Mouse (Mus musculus): Measurements from ENCODE around the gene Pygm. TPM values are rescaled to one million over a fixed set of nuclear protein-coding genes. Genes with fewer than 3 reads are reported as not detected.

Pygm gene
- polyA plus RNA-seq, 1 experiment, result 3.7 TPM

- peak overlapping the region; percentile 65 for H3K27ac ChIP-seq (ENCODE audit: control insufficient read depth, insufficient read depth, low read depth, low read length, poor library complexity)
- no peak for TF ChIP-seq CTCF (IDR thresholded peaks at IDR 0.05; ENCODE audit: control insufficient read depth, insufficient read depth, low read length)
- TF ChIP-seq POLR2A (IDR thresholded peaks at IDR 0.05; ENCODE audit: borderline replicate concordance, control insufficient read depth, low read depth, low read length), result no peak
- peak overlapping the region; percentile 84 for H3K4me3 ChIP-seq (replicated peaks; ENCODE audit: control insufficient read depth, low read depth, low read length)
- WGBS, result 3% methylated on average over 9 of the region's 9 CpGs
- peaks cover 7% of the 10 kb centered on the region for H3K4me1 ChIP-seq (ENCODE audit: control insufficient read depth, insufficient read depth, low read length)
Measured at GRCm38 (mm10) chr19:6401951-6402350, 17.8 kb downstream of the Pygm start.

GRCm38 (mm10) chr19:6403869-6404268, 19.7 kb downstream of the Pygm start:
- TF ChIP-seq POLR2A (IDR thresholded peaks at IDR 0.05; ENCODE audit: borderline replicate concordance, control insufficient read depth, low read depth, low read length) (no peak), CTCF (IDR thresholded peaks at IDR 0.05; ENCODE audit: control insufficient read depth, insufficient read depth, low read length) (no peak)
- Histone ChIP-seq H3K27ac (ENCODE audit: control insufficient read depth, insufficient read depth, low read depth, low read length, poor library complexity) (no peak overlapping the region), H3K4me3 (replicated peaks; ENCODE audit: control insufficient read depth, low read depth, low read length) (no peak overlapping the region), H3K4me1 (ENCODE audit: control insufficient read depth, insufficient read depth, low read length) (peaks cover 4% of the 10 kb centered on the region; the same call in 1 of the 2 replicates)
- 82% methylated on average over 10 of the region's 10 CpGs for WGBS

- WGBS, result 79% methylated on average over 10 of the region's 10 CpGs
- Histone ChIP-seq H3K4me1 (ENCODE audit: control insufficient read depth, insufficient read depth, low read length) (peaks cover 4% of the 10 kb centered on the region; the same call in 1 of the 2 replicates), H3K27ac (ENCODE audit: control insufficient read depth, insufficient read depth, low read depth, low read length, poor library complexity) (no peak overlapping the region), H3K4me3 (replicated peaks; ENCODE audit: control insufficient read depth, low read depth, low read length) (no peak overlapping the region)
- no peak for TF ChIP-seq POLR2A (IDR thresholded peaks at IDR 0.05; ENCODE audit: borderline replicate concordance, control insufficient read depth, low read depth, low read length)
- TF ChIP-seq CTCF (IDR thresholded peaks at IDR 0.05; ENCODE audit: control insufficient read depth, insufficient read depth, low read length), result no peak
Measured at GRCm38 (mm10) chr19:6405433-6405832, 21.2 kb downstream of the Pygm start.

- Histone ChIP-seq H3K4me1 (ENCODE audit: control insufficient read depth, insufficient read depth, low read length) (peaks cover 4% of the 10 kb centered on the region; the same call in 1 of the 2 replicates), H3K27ac (ENCODE audit: control insufficient read depth, insufficient read depth, low read depth, low read length, poor library complexity) (no peak overlapping the region), H3K4me3 (replicated peaks; ENCODE audit: control insufficient read depth, low read depth, low read length) (no peak overlapping the region)
- 88% methylated on average over 8 of the region's 8 CpGs for WGBS
- TF ChIP-seq CTCF (IDR thresholded peaks at IDR 0.05; ENCODE audit: control insufficient read depth, insufficient read depth, low read length) (no peak), POLR2A (IDR thresholded peaks at IDR 0.05; ENCODE audit: borderline replicate concordance, control insufficient read depth, low read depth, low read length) (no peak)
Measured at GRCm38 (mm10) chr19:6407109-6407508, 22.9 kb downstream of the Pygm start.

GRCm38 (mm10) chr19:6407816-6408510, 23.8 kb downstream of the Pygm start:
- no peak overlapping the region for H3K27ac ChIP-seq (ENCODE audit: control insufficient read depth, insufficient read depth, low read depth, low read length, poor library complexity)
- no peak overlapping the region for H3K4me3 ChIP-seq (replicated peaks; ENCODE audit: control insufficient read depth, low read depth, low read length)
- 87% methylated on average over 16 of the region's 16 CpGs for WGBS
- no peaks in the 10 kb centered on the region; the same call in 1 of the 2 replicates for H3K4me1 ChIP-seq (ENCODE audit: control insufficient read depth, insufficient read depth, low read length)
- no peak for TF ChIP-seq POLR2A (IDR thresholded peaks at IDR 0.05; ENCODE audit: borderline replicate concordance, control insufficient read depth, low read depth, low read length)
- TF ChIP-seq CTCF (IDR thresholded peaks at IDR 0.05; ENCODE audit: control insufficient read depth, insufficient read depth, low read length), result no peak

- TF ChIP-seq CTCF (IDR thresholded peaks at IDR 0.05; ENCODE audit: control insufficient read depth, insufficient read depth, low read length), result no peak
- TF ChIP-seq POLR2A (IDR thresholded peaks at IDR 0.05; ENCODE audit: borderline replicate concordance, control insufficient read depth, low read depth, low read length), result no peak
- Histone ChIP-seq H3K4me3 (replicated peaks; ENCODE audit: control insufficient read depth, low read depth, low read length) (no peak overlapping the region), H3K27ac (ENCODE audit: control insufficient read depth, insufficient read depth, low read depth, low read length, poor library complexity) (no peak overlapping the region), H3K4me1 (ENCODE audit: control insufficient read depth, insufficient read depth, low read length) (no peaks in the 10 kb centered on the region; the same call in 1 of the 2 replicates)
- WGBS, result 56% methylated on average over 8 of the region's 8 CpGs
Measured at GRCm38 (mm10) chr19:6408749-6409148, 24.6 kb downstream of the Pygm start.

- 65% methylated on average over 5 of the region's 5 CpGs for WGBS
Measured at GRCm38 (mm10) chr19:6409176-6409575, 25.0 kb downstream of the Pygm start.

GRCm38 (mm10) chr19:6409936-6410335, 25.7 kb downstream of the Pygm start:
- 68% methylated on average over 5 of the region's 5 CpGs for WGBS
- Histone ChIP-seq H3K4me1 (ENCODE audit: control insufficient read depth, insufficient read depth, low read length) (no peaks in the 10 kb centered on the region; the same call in 1 of the 2 replicates), H3K27ac (ENCODE audit: control insufficient read depth, insufficient read depth, low read depth, low read length, poor library complexity) (no peak overlapping the region)

More at GRCm38 (mm10) chr19:6409176-6409575, 25.0 kb downstream of the Pygm start:
- TF ChIP-seq POLR2A (IDR thresholded peaks at IDR 0.05; ENCODE audit: borderline replicate concordance, control insufficient read depth, low read depth, low read length) (no peak), CTCF (IDR thresholded peaks at IDR 0.05; ENCODE audit: control insufficient read depth, insufficient read depth, low read length) (no peak)
- no peak overlapping the region for H3K4me3 ChIP-seq (replicated peaks; ENCODE audit: control insufficient read depth, low read depth, low read length)
- no peak overlapping the region for H3K27ac ChIP-seq (ENCODE audit: control insufficient read depth, insufficient read depth, low read depth, low read length, poor library complexity)
- H3K4me1 ChIP-seq (ENCODE audit: control insufficient read depth, insufficient read depth, low read length), result no peaks in the 10 kb centered on the region; the same call in 1 of the 2 replicates

More at GRCm38 (mm10) chr19:6409936-6410335, 25.7 kb downstream of the Pygm start:
- H3K4me3 ChIP-seq (replicated peaks; ENCODE audit: control insufficient read depth, low read depth, low read length), result no peak overlapping the region
- TF ChIP-seq CTCF (IDR thresholded peaks at IDR 0.05; ENCODE audit: control insufficient read depth, insufficient read depth, low read length), result no peak
- no peak for TF ChIP-seq POLR2A (IDR thresholded peaks at IDR 0.05; ENCODE audit: borderline replicate concordance, control insufficient read depth, low read depth, low read length)

Measured in bone marrow, adult 2 months (tissue).